Mouse (Mus musculus) lung, postnatal 0 days (tissue): ENCODE data around the gene Id1.

Experiments
- CTCF ChIP-seq: IDR thresholded peaks from 2 replicates; pipeline ENCODE4 v1.5.1; 2016; ENCODE audit warnings: antibody characterized with exemption, mild to moderate bottlenecking
- EP300 ChIP-seq: IDR thresholded peaks from 2 replicates; pipeline ENCODE4 v1.6.1; 2016; ENCODE audit warnings: antibody characterized with exemption, mild to moderate bottlenecking, control low read depth

DNA sequence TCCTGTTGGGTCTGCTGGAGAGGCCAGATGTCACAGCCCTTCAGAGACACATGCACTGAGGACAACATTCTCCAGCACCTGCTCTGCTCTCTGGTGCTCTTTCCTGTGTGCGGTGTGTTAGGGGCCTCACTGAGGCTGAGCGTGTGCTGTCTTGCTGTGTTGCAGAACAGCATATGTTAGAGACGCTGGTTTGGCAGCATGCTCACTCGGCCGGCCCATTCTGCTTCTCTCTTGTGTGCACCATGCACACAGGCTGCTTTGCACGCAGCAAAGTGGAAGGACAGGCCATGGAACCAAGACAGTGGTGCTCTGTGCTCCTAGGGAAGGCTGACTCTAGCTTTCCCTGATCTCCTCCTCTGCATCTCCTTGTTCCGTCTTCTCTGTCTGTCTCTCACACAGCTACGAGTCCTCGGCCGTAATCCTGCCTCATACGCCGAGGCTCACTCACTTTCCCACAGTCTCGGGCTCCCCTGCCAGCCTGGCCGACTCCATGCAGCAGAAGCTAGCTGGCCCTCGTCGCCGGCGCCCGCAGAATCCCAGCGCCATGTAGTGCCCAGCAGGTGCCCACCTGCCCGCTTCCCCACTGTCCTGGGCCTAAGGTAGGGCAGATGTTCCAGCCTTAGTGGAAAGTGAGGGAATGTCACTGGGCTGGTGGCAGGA is 32.3 kb upstream of the Id1 start:
- TF ChIP-seq EP300 (no peak), CTCF (no peak)
